9 mouse cellular contexts compared by ENCODE assay signal in genomic region chr9:65679181-65679761, GRCm38 (mm10). TPM values are rescaled to one million over a fixed set of nuclear protein-coding genes. Genes with fewer than 3 reads are reported as not detected.
DNase-seq lines count a peak whose midpoint lies in the region; ATAC-seq lines count a peak whose summit lies in the region.
"Had no signal": no experiment of that assay in that cellular context is flagged by ENCODE, and none has a peak within 500 bp of the region (broad histone marks: within the 10 kb centered on the region; RNA-seq: fewer than 3 reads in every experiment).

No protein-coding gene starts in this region.

- no peaks in the 10 kb centered on the region for H3K27me3 ChIP-seq in forebrain, embryonic 12.5 days
- H3K27me3 ChIP-seq in midbrain, embryonic 11.5 days (ENCODE audit: control insufficient read depth, insufficient read depth, low read length): no peaks in the 10 kb centered on the region

- intact Hi-C loops in heart, postnatal 25 days (cut with DNase I): no loop called here

- ATAC-seq in forebrain, embryonic 12.5 days (ENCODE audit: low FRiP score): no peak
- no peak for ATAC-seq in midbrain, embryonic 11.5 days (ENCODE audit: low FRiP score)

- no peaks in the 10 kb centered on the region for H3K9me3 ChIP-seq in forebrain, embryonic 12.5 days
- no peaks in the 10 kb centered on the region for H3K9me3 ChIP-seq in midbrain, embryonic 11.5 days (ENCODE audit: control insufficient read depth, low read length)

- peak overlapping the region; percentile 65; the same call in 1 of the 2 replicates for H3K27ac ChIP-seq in forebrain, embryonic 12.5 days
- H3K27ac ChIP-seq in midbrain, embryonic 11.5 days (ENCODE audit: low read depth, low read length): no peak overlapping the region

- DNase-seq in right cerebral cortex, postnatal 14 days: peak; percentile 40
- DNase-seq in right cerebral cortex, adult 2 months (ENCODE audit: low spot score in 2 of 2): no peak
- peak; percentile 27 for DNase-seq in heart, postnatal 25 days (ENCODE audit: low spot score)
- DNase-seq in kidney, postnatal 4 days: peak; percentile 68 to 79
- DNase-seq in midbrain, embryonic 11.5 days (ENCODE audit: low spot score, missing footprints): no peak
- DNase-seq in thymus, postnatal 14 days: no peak
- no peak for DNase-seq in thymus, postnatal 36 days

- H3K4me2 ChIP-seq in forebrain, embryonic 12.5 days: peak overlapping the region; percentile 84
- peak overlapping the region; percentile 40 for H3K4me2 ChIP-seq in midbrain, embryonic 11.5 days

- WGBS in forebrain, embryonic 12.5 days: 30% methylated on average over 5 of the region's 5 CpGs
- 33% methylated on average over 5 of the region's 5 CpGs for WGBS in midbrain, embryonic 11.5 days

- peak overlapping the region; percentile 36 for H3K9ac ChIP-seq in forebrain, embryonic 12.5 days
- peak overlapping the region; percentile 38; the same call in 1 of the 2 replicates for H3K9ac ChIP-seq in midbrain, embryonic 11.5 days (ENCODE audit: low read length)

- H3K4me1 ChIP-seq in forebrain, embryonic 12.5 days: peaks cover 61% of the 10 kb centered on the region
- peaks cover 31% of the 10 kb centered on the region for H3K4me1 ChIP-seq in midbrain, embryonic 11.5 days (ENCODE audit: control insufficient read depth, insufficient read depth, low read length)

- H3K4me3 ChIP-seq in forebrain, embryonic 12.5 days (replicated peaks): peak overlapping the region; percentile 27
- H3K4me3 ChIP-seq in midbrain, embryonic 11.5 days (ENCODE audit: low read depth, low read length): peak overlapping the region; percentile 13; the same call in 1 of the 2 replicates

- H3K36me3 ChIP-seq in forebrain, embryonic 12.5 days (replicated peaks): peaks cover 5% of the 10 kb centered on the region; the same call in 1 of the 2 replicates
- no peaks in the 10 kb centered on the region for H3K36me3 ChIP-seq in midbrain, embryonic 11.5 days (ENCODE audit: control insufficient read depth, insufficient read depth, low read length)

RNA-seq across cellular contexts. Expression of gene Oaz2, which starts 11.5 kb away (rescaled TPM):
- 247 and 249 TPM in 2 replicates for polyA plus RNA-seq in forebrain, embryonic 12.5 days (2016; fragmentation: Nextera tagmentation; extraction: Ambion mirVana)
- total RNA-seq in heart, postnatal 25 days (2021): 100 to 1,000 TPM; 249 to 259 TPM
- polyA plus RNA-seq in midbrain, embryonic 11.5 days (2014; fragmentation: Nextera tagmentation; extraction: Ambion mirVana): 199 and 215 TPM in 2 replicates

RNA-seq across cellular contexts. Expression of gene Rbpms2, which starts 49.8 kb away (rescaled TPM):
- 9.9 and 10.5 TPM in 2 replicates for polyA plus RNA-seq in forebrain, embryonic 12.5 days (2016; fragmentation: Nextera tagmentation; extraction: Ambion mirVana)
- 10 to 100 TPM; 37.1 to 39.3 TPM for total RNA-seq in heart, postnatal 25 days (2021)
- 19.7 and 24.0 TPM in 2 replicates for polyA plus RNA-seq in midbrain, embryonic 11.5 days (2014; fragmentation: Nextera tagmentation; extraction: Ambion mirVana)
- total RNA-seq: MEL had no signal

Comparison
In these comparisons a context has a peak if more than half of its experiments do, and no peak if none do; other contexts are left out.
1. DNase-seq: peak in right cerebral cortex, postnatal 14 days (single experiment), heart, postnatal 25 days (single experiment) and kidney, postnatal 4 days (2 of 2); none in right cerebral cortex, adult 2 months (0 of 2), midbrain, embryonic 11.5 days (single experiment), thymus, postnatal 14 days (single experiment) and thymus, postnatal 36 days (0 of 2).